Mouse (Mus musculus) stomach, adult 2 months (tissue): Measurements from ENCODE around the gene 4930474N05Rik. TPM values are rescaled to one million over a fixed set of nuclear protein-coding genes. Genes with fewer than 3 reads are reported as not detected.

Source experiments
- polyA plus RNA-seq: library from polyadenylated mRNA; depleted of rRNA; stranded (reverse); fragments of >200 nt; gene quantifications from 2 replicates; pipeline ENCODE4 v1.2.3, GENCODE M21; 2012; rRNA removed

Gene 4930474N05Rik
- not detected in 2 replicates for polyA plus RNA-seq

DNA sequence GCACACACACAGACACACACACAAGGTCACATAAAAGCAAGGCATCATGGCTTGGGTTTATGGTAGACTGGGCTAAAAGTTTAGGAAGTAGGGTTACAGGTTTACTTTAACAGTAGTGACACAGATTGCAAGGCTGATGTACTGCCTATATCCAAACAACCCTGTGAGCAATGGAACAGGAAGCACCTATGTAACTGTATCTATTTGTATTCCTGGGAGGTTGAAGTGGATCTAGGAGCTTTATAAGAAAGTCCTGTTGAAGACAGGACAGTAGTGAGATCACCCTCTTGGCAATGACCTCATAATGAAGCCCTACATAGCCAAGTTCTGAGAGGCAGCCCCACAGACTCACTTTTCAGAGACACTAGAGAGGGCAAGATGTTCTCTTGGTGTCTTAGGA, at the start of gene 4930474N05Rik:
TSS of gene 4930474N05Rik (plus strand) at position 301 of the 400 bp plus-strand sequence.

